Mouse (Mus musculus) hindbrain, postnatal 0 days (tissue): ENCODE measurements at regions not wholly inside any gene's neighbourhood (a gene's known extent, or its start where the extent isn't known, plus 50 kb on each side); places are given as distances from the start of the nearest gene placed in this dataset.

Experiments
- ATAC-seq: fragments of 200-750 bp; cut with Nextera tagmentation; 2 replicates; pipeline ENCODE4 v1.8.0; 2017; ENCODE audit warnings: mild to moderate bottlenecking, moderate TSS enrichment, moderate library complexity
- DNase-seq: peaks from one replicate; pipeline ENCODE4 v3.0.0-alpha.2; 2015; ENCODE audit warnings: low spot score
- H3K27ac ChIP-seq: fragments of 300-500 bp; sonication (generic); 2 replicates; pipeline ENCODE4 v1.5.1; 2014; ENCODE audit warnings: mild to moderate bottlenecking
- H3K27me3 ChIP-seq: fragments of 300-500 bp; sonication (generic); 2 replicates; pipeline ENCODE4 v1.6.1; 2014; ENCODE audit warnings: low read length, mixed read lengths; ENCODE audit not compliant: insufficient read depth
- H3K36me3 ChIP-seq: fragments of 300-500 bp; sonication (generic); 2 replicates; pipeline ENCODE4 v1.6.1; 2014; ENCODE audit warnings: low read length, mixed read lengths; ENCODE audit not compliant: insufficient read depth
- H3K4me1 ChIP-seq: fragments of 300-500 bp; sonication (generic); 2 replicates; pipeline ENCODE4 v1.6.1; 2014; ENCODE audit warnings: antibody characterized with exemption, low read length, mixed read lengths; ENCODE audit not compliant: insufficient read depth
- H3K4me2 ChIP-seq: fragments of 300-500 bp; sonication (generic); 2 replicates; pipeline ENCODE4 v1.6.1; 2014; ENCODE audit warnings: low read depth, mild to moderate bottlenecking, low read length, moderate library complexity, mixed read lengths
- H3K4me3 ChIP-seq: fragments of 300-500 bp; sonication (generic); 2 replicates; pipeline ENCODE4 v1.5.1; 2014; ENCODE audit warnings: low read length
- H3K9ac ChIP-seq: fragments of 300-500 bp; sonication (generic); replicated peaks from 2 replicates; pipeline ENCODE4 v1.6.1; 2014; ENCODE audit warnings: mild to moderate bottlenecking, low read length, moderate library complexity, mixed read lengths
- H3K9me3 ChIP-seq: fragments of 300-500 bp; sonication (generic); 2 replicates; pipeline ENCODE4 v1.6.1; 2016; ENCODE audit warnings: low read length, mixed read lengths
- CTCF ChIP-seq: IDR thresholded peaks from 2 replicates; pipeline ENCODE4 v1.5.1; 2016; ENCODE audit warnings: antibody characterized with exemption, control low read depth, low read depth
- WGBS: fragments of 180-500 bp; shearing (Covaris S2); extraction: QIAGEN DNeasy Blood & Tissue Kit; methylation state at CpG from one replicate; pipeline ENCODE4 v1.1.7; 2014; 5-methylcytosine and 5-hydroxymethylcytosine counted together

DNA sequence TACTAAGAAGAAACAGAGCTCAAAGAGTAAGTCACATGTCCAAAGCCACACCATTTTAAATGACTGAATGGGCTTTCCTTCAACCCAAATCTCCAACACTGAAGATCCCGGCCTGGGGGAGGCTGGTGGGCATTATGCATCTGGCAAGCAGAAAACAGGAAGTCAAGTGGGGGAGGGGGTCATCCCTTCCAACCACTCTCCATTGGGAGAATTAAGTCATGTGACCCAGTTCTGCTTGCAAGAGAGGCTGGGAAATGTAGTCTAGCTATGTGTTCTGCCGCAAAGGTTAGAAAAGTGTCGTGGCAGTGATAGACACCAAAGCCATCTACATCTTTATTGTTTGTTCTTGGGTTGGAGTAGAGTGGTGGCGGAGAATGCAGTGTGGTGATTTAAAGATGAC, 78.0 kb upstream of the Disp3 start:
- no peaks in the 10 kb centered on the region for H3K36me3 ChIP-seq
- DNase-seq (peak; percentile 51), ATAC-seq (0 out of 2 replicates have a peak, but pooled peaks have one; percentile 33)
- no peak overlapping the region for H3K4me3 ChIP-seq
- no peaks in the 10 kb centered on the region for H3K4me1 ChIP-seq
- WGBS, result 57% methylated on average over 4 of the region's 4 CpGs
- no peaks in the 10 kb centered on the region for H3K9me3 ChIP-seq
- no peak overlapping the region for H3K27ac ChIP-seq
- H3K27me3 ChIP-seq, result no peaks in the 10 kb centered on the region
- no peak overlapping the region for H3K9ac ChIP-seq
- no peak overlapping the region for H3K4me2 ChIP-seq
- no peak for TF ChIP-seq CTCF

DNA sequence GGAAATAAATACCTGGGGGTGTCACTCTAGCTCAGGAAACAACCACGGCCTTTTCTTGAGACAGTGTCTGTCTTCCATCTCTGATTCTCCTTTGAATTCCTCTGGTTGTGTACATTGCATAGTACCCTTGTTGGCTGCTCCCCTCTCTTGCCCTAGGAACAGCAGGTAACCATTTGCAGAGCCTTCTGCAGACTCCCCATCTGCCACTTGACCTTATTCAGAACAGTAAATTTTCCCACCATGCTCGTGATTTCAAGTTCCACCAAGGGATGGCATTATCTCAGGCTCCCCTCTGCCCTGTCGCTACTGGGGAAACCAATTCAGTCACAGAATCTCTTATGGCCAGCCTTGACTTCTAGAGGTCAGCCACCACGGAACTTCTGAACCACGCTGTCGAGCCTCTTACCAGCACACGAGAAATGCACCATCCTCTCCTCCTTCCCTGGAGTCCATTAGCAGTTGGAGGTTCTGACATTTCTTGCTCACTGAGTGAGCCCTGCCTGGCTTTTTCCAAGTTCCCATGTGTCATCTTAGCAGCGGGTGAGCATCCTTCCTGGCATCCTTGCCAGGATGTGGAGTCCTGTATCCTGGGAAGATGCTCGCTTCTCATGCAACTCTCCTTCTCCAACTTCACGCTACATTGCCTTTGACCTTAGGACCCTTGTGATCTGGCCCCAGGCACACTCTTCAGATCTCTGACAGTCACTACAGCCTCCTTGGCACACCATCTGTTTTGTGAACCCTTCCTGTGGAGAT, 75.8 kb upstream of the Disp3 start:
- no peak for TF ChIP-seq CTCF
- H3K4me3 ChIP-seq, result no peak overlapping the region
- 76% methylated on average over 10 of the region's 10 CpGs for WGBS
- no peak for ATAC-seq
- no peaks in the 10 kb centered on the region; the same call in 1 of the 2 replicates for H3K4me1 ChIP-seq
- no peaks in the 10 kb centered on the region for H3K27me3 ChIP-seq
- no peak overlapping the region for H3K27ac ChIP-seq
- H3K9ac ChIP-seq, result no peak overlapping the region
- H3K36me3 ChIP-seq, result no peaks in the 10 kb centered on the region
- no peak for DNase-seq
- H3K4me2 ChIP-seq, result no peak overlapping the region
- no peaks in the 10 kb centered on the region for H3K9me3 ChIP-seq

DNA sequence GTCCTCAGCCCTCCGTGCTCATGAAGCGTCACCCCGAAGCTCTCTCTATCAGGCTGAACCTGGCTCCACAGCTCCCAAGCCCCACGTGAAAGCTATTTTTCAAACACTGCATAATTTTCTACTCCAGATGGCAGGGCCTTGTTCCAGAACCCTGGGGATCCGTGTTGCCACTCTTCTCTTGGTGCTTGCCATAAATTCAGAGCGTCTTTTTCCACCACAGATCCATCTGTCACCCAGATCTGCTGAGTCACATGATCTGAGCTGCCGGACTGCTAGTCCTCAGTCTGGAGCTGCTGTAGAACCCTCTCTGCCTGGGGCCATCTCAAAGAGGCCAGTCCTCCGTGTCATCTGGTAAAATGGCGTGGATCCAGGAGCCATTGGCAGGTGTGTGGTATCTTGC, 73.2 kb upstream of the Disp3 start:
- no peaks in the 10 kb centered on the region for H3K27me3 ChIP-seq
- no peak overlapping the region for H3K4me2 ChIP-seq
- no peak overlapping the region for H3K4me3 ChIP-seq
- H3K9me3 ChIP-seq, result no peaks in the 10 kb centered on the region
- no peak overlapping the region for H3K9ac ChIP-seq
- peak overlapping the region; percentile 12; the same call in 1 of the 2 replicates for H3K27ac ChIP-seq
- no peak for TF ChIP-seq CTCF
- H3K4me1 ChIP-seq, result peaks cover 23% of the 10 kb centered on the region
- peak; percentile 85 for DNase-seq
- ATAC-seq, result peak; percentile 64
- WGBS, result 32% methylated on average over 9 of the region's 9 CpGs
- no peaks in the 10 kb centered on the region for H3K36me3 ChIP-seq

DNA sequence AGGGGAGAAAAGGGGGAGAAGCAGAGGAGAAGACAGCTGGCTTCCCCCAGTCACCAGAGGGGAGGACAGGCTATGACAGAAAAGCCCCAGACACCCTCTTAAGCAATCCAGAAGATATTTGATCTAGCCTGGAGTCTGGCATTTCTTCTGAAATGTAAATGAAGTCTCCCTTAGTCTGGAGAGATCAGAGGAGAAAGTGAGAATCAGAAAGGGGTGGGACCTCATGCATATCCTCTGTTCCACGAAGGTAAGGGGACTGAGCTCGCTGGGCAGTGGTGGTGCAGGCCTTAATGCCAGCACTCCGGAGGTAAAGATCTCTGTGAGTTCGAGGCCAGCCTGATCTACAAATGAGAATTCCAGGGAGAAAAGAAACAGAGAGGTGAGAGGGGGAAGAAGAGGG, 70.6 kb upstream of the Disp3 start:
- no peak overlapping the region for H3K4me3 ChIP-seq
- H3K27me3 ChIP-seq, result no peaks in the 10 kb centered on the region
- DNase-seq (no peak), ATAC-seq (no peak)
- H3K4me1 ChIP-seq, result peaks cover 27% of the 10 kb centered on the region
- no peaks in the 10 kb centered on the region for H3K9me3 ChIP-seq
- no peak for TF ChIP-seq CTCF
- 47% methylated on average over 4 of the region's 4 CpGs for WGBS
- no peak overlapping the region for H3K9ac ChIP-seq
- H3K4me2 ChIP-seq, result no peak overlapping the region
- no peaks in the 10 kb centered on the region for H3K36me3 ChIP-seq
- H3K27ac ChIP-seq, result no peak overlapping the region

DNA sequence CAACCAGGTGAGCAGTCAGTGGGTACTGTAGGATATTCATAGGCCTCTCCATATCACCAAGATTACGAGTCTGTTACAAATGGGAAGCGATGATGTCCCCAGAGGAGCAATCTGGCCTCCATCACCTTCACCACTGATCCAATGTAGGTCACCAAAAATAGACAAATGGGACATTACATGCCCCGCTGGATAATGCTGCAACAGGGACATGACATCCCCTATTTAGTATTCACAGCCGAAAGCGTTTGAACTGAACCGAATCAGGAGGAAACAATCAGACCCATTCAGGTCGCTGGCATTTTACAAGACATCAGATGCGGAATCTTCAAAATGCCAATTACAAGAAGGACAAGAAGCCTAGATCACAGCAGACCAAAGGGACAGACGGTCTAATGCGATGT, 69.5 kb upstream of the Disp3 start:
- H3K4me2 ChIP-seq, result no peak overlapping the region
- peaks cover 27% of the 10 kb centered on the region for H3K4me1 ChIP-seq
- peak overlapping the region; percentile 57 for H3K27ac ChIP-seq
- 0 out of 2 replicates have a peak, but pooled peaks cover 2% of the 10 kb centered on the region for H3K9me3 ChIP-seq
- ATAC-seq, result peak; percentile 22
- no peak overlapping the region for H3K9ac ChIP-seq
- H3K4me3 ChIP-seq, result no peak overlapping the region
- WGBS, result 32% methylated on average over 10 of the region's 10 CpGs
- DNase-seq, result peak; percentile 52
- H3K27me3 ChIP-seq, result no peaks in the 10 kb centered on the region
- no peak for TF ChIP-seq CTCF
- no peaks in the 10 kb centered on the region for H3K36me3 ChIP-seq

DNA sequence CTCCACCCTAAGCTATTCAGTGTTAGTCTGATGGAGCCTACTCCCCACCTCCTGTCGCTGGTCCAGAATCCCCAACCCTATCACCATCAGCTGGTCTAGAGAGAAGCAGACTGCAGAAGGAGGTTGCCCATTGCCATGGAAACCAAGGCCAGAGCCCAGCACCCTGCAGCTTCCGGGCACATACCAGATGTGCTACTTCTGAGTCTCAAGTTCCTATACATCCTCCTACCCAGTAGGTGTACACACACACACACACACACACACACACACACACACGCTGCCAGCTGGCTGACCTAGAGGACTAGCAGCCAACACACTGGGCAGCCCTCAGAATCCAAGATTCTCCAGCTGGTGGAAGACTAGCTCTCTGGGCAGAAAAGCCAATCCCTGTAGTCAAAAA, 68.9 kb upstream of the Disp3 start:
- 28% methylated on average over 3 of the region's 3 CpGs for WGBS
- TF ChIP-seq CTCF, result peak; percentile 2; the same call in 1 of the 2 replicates
- Histone ChIP-seq H3K4me3 (no peak overlapping the region), H3K27me3 (no peaks in the 10 kb centered on the region), H3K27ac (peak overlapping the region; percentile 57), H3K36me3 (no peaks in the 10 kb centered on the region), H3K9me3 (0 out of 2 replicates have a peak, but pooled peaks cover 2% of the 10 kb centered on the region), H3K9ac (no peak overlapping the region), H3K4me1 (peaks cover 27% of the 10 kb centered on the region), H3K4me2 (no peak overlapping the region)
- ATAC-seq (peak; percentile 78), DNase-seq (peak; percentile 78)

DNA sequence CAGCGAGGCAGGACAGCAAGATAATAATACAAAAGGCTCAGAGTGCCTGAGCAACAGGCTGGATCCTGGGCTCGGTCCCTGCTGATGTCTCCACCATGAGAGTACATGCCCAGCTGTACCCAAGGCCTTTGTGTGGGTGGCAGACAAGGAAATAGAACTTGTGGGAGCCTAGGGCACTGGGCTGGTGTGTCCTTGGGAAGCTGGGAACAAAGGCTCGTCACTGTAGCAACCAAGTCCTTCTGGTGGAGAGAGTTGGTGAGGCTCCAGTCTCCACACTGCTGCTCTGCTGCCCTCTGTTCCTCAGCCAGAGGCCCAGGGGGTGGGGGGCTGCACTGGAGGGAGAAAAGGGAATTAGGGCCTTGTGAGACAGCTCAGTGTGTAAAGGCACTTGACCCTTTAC, 66.2 kb upstream of the Disp3 start:
- no peaks in the 10 kb centered on the region for H3K27me3 ChIP-seq
- H3K9me3 ChIP-seq, result 0 out of 2 replicates have a peak, but pooled peaks cover 2% of the 10 kb centered on the region
- H3K4me1 ChIP-seq, result peaks cover 27% of the 10 kb centered on the region
- H3K4me2 ChIP-seq, result no peak overlapping the region
- ATAC-seq, result peak; percentile 73
- peak; percentile 61 for DNase-seq
- peak overlapping the region; percentile 16; the same call in 1 of the 2 replicates for H3K27ac ChIP-seq
- peak; percentile 22; the same call in 1 of the 2 replicates for TF ChIP-seq CTCF
- no peaks in the 10 kb centered on the region for H3K36me3 ChIP-seq
- no peak overlapping the region for H3K9ac ChIP-seq
- H3K4me3 ChIP-seq, result no peak overlapping the region
- 42% methylated on average over 3 of the region's 3 CpGs for whole genome bisulfite sequencing
